Mouse (Mus musculus) embryonic facial prominence, embryonic 10.5 days (tissue): ENCODE results near the gene Trim2. TPM values are rescaled to one million over a fixed set of nuclear protein-coding genes. Genes with fewer than 3 reads are reported as not detected.
A peak's percentile ranks its signal among the peaks of the same experiment; 100 is the strongest.

ENCODE experiments used
- DNase-seq: peaks from one replicate; pipeline ENCODE4 v3.0.0-alpha.2; 2017; ENCODE audit warnings: low spot score
- H3K27ac ChIP-seq: fragments of 300-500 bp; sonication (generic); replicated peaks from 2 replicates; pipeline ENCODE4 v1.5.1; 2016; ENCODE audit warnings: mild to moderate bottlenecking
- H3K27me3 ChIP-seq: fragments of 300-500 bp; sonication (generic); replicated peaks from 2 replicates; pipeline ENCODE4 v1.6.1; 2016; ENCODE audit warnings: low read depth, mild to moderate bottlenecking; ENCODE audit not compliant: poor library complexity, severe bottlenecking
- H3K36me3 ChIP-seq: fragments of 300-500 bp; sonication (generic); replicated peaks from 2 replicates; pipeline ENCODE4 v1.6.1; 2016; ENCODE audit warnings: mild to moderate bottlenecking, moderate library complexity
- H3K4me1 ChIP-seq: fragments of 300-500 bp; sonication (generic); 2 replicates; pipeline ENCODE4 v1.6.1; 2016
- H3K4me3 ChIP-seq: fragments of 300-500 bp; sonication (generic); 2 replicates; pipeline ENCODE4 v1.5.1; 2016; ENCODE audit warnings: mild to moderate bottlenecking, moderate library complexity
- H3K9me3 ChIP-seq: fragments of 300-500 bp; sonication (generic); 2 replicates; pipeline ENCODE4 v1.6.1; 2016; ENCODE audit warnings: mild to moderate bottlenecking
- WGBS: fragments of 180-500 bp; shearing (Covaris S2); methylation state at CpG from one replicate; pipeline ENCODE4 v1.1.7; 2016; 5-methylcytosine and 5-hydroxymethylcytosine counted together
- polyA plus RNA-seq: library from polyadenylated mRNA; unstranded; fragments of >200 nt; fragmentation: Nextera tagmentation; extraction: Ambion mirVana; gene quantifications from 2 replicates; pipeline ENCODE4 v1.2.1, GENCODE M21; 2016

The Trim2 gene
- polyA plus RNA-seq, 1 experiment from 2014 or later, result 31.0 TPM

- DNase-seq, result no peak
- Histone ChIP-seq H3K4me1 (peaks cover 34% of the 10 kb centered on the region), H3K27ac (no peak overlapping the region), H3K27me3 (peaks cover 45% of the 10 kb centered on the region), H3K4me3 (no peak overlapping the region), H3K36me3 (no peaks in the 10 kb centered on the region), H3K9me3 (no peaks in the 10 kb centered on the region)
- WGBS, result 93% methylated on average over 12 of the region's 12 CpGs
These were observed 29.7 kb upstream of the Trim2 start for GRCm38 (mm10) chr3:84336342-84336741.

GRCm38 (mm10) chr3:84335421-84336073, 28.9 kb upstream of the Trim2 start:
- WGBS, result 39% methylated on average over 8 of the region's 8 CpGs
- Histone ChIP-seq H3K36me3 (no peaks in the 10 kb centered on the region), H3K9me3 (no peaks in the 10 kb centered on the region), H3K27ac (no peak overlapping the region), H3K4me3 (peak overlapping the region; percentile 42; the same call in 1 of the 2 replicates), H3K27me3 (peaks cover 45% of the 10 kb centered on the region), H3K4me1 (peaks cover 34% of the 10 kb centered on the region)
- no peak for DNase-seq

GRCm38 (mm10) chr3:84334771-84335420, 28.2 kb upstream of the Trim2 start:
- Histone ChIP-seq H3K4me3 (peak overlapping the region; percentile 42), H3K9me3 (no peaks in the 10 kb centered on the region), H3K4me1 (peaks cover 34% of the 10 kb centered on the region), H3K27me3 (peaks cover 45% of the 10 kb centered on the region), H3K36me3 (no peaks in the 10 kb centered on the region), H3K27ac (no peak overlapping the region)
- WGBS, result 10% methylated on average over 20 of the region's 20 CpGs
- DNase-seq, result peak; percentile 30

- H3K9me3 ChIP-seq, result no peaks in the 10 kb centered on the region
- no peak overlapping the region for H3K27ac ChIP-seq
- peaks cover 45% of the 10 kb centered on the region for H3K27me3 ChIP-seq
- H3K36me3 ChIP-seq, result no peaks in the 10 kb centered on the region
- peak; percentile 70 for DNase-seq
- no peak overlapping the region for H3K4me3 ChIP-seq
- peaks cover 34% of the 10 kb centered on the region for H3K4me1 ChIP-seq
- WGBS, result 48% methylated on average over 22 of the region's 22 CpGs
These were observed 27.0 kb upstream of the Trim2 start for GRCm38 (mm10) chr3:84333400-84334349.

- Histone ChIP-seq H3K27ac (no peak overlapping the region), H3K9me3 (no peaks in the 10 kb centered on the region), H3K27me3 (peaks cover 33% of the 10 kb centered on the region), H3K4me1 (peaks cover 26% of the 10 kb centered on the region), H3K4me3 (no peak overlapping the region), H3K36me3 (no peaks in the 10 kb centered on the region)
- DNase-seq, result no peak
- 80% methylated on average over 2 of the region's 2 CpGs for WGBS
These were observed 23.5 kb upstream of the Trim2 start for GRCm38 (mm10) chr3:84330210-84330609.

- no peak overlapping the region for H3K4me3 ChIP-seq
- 82% methylated on average over 12 of the region's 12 CpGs for WGBS
- H3K36me3 ChIP-seq, result no peaks in the 10 kb centered on the region
- peak overlapping the region; percentile 69 for H3K27ac ChIP-seq
- no peaks in the 10 kb centered on the region for H3K27me3 ChIP-seq
- DNase-seq, result no peak
- peaks cover 15% of the 10 kb centered on the region for H3K4me1 ChIP-seq
- no peaks in the 10 kb centered on the region for H3K9me3 ChIP-seq
These were observed 18.3 kb upstream of the Trim2 start for GRCm38 (mm10) chr3:84324967-84325441.

GRCm38 (mm10) chr3:84324478-84324877, 17.8 kb upstream of the Trim2 start:
- H3K9me3 ChIP-seq, result no peaks in the 10 kb centered on the region
- H3K4me1 ChIP-seq, result peaks cover 15% of the 10 kb centered on the region
- peak; percentile 73 for DNase-seq
- H3K36me3 ChIP-seq, result no peaks in the 10 kb centered on the region
- H3K27me3 ChIP-seq, result no peaks in the 10 kb centered on the region
- H3K27ac ChIP-seq, result peak overlapping the region; percentile 69
- WGBS, result 15% methylated on average over 3 of the region's 3 CpGs
- peak overlapping the region; percentile 19; the same call in 1 of the 2 replicates for H3K4me3 ChIP-seq

GRCm38 (mm10) chr3:84324000-84324399, 17.3 kb upstream of the Trim2 start:
- no peak for DNase-seq
- Histone ChIP-seq H3K4me3 (peak overlapping the region; percentile 19; the same call in 1 of the 2 replicates), H3K27ac (peak overlapping the region; percentile 69), H3K4me1 (peaks cover 15% of the 10 kb centered on the region), H3K9me3 (no peaks in the 10 kb centered on the region), H3K36me3 (no peaks in the 10 kb centered on the region), H3K27me3 (no peaks in the 10 kb centered on the region)
- 35% methylated on average over 6 of the region's 6 CpGs for WGBS

- Histone ChIP-seq H3K4me1 (peaks cover 16% of the 10 kb centered on the region), H3K36me3 (no peaks in the 10 kb centered on the region), H3K27ac (no peak overlapping the region), H3K4me3 (no peak overlapping the region), H3K27me3 (no peaks in the 10 kb centered on the region), H3K9me3 (no peaks in the 10 kb centered on the region)
- no peak for DNase-seq
- 90% methylated on average over 3 of the region's 3 CpGs for WGBS
These were observed 12.8 kb upstream of the Trim2 start for GRCm38 (mm10) chr3:84319504-84319903.

- Histone ChIP-seq H3K36me3 (no peaks in the 10 kb centered on the region), H3K4me1 (peaks cover 10% of the 10 kb centered on the region), H3K4me3 (no peak overlapping the region), H3K9me3 (no peaks in the 10 kb centered on the region), H3K27ac (no peak overlapping the region), H3K27me3 (no peaks in the 10 kb centered on the region)
- no peak for DNase-seq
- WGBS, result 90% methylated on average over 4 of the region's 4 CpGs
These were observed 12.2 kb upstream of the Trim2 start for GRCm38 (mm10) chr3:84318865-84319264.

GRCm38 (mm10) chr3:84314651-84315191, 8.0 kb upstream of the Trim2 start:
- peak overlapping the region; percentile 78 for H3K27ac ChIP-seq
- H3K4me3 ChIP-seq, result no peak overlapping the region
- WGBS, result 42% methylated on average over 8 of the region's 8 CpGs

More at GRCm38 (mm10) chr3:84314651-84315191, 8.0 kb upstream of the Trim2 start:
- H3K4me1 ChIP-seq, result peaks cover 11% of the 10 kb centered on the region
- H3K27me3 ChIP-seq, result peaks cover 6% of the 10 kb centered on the region; the same call in 1 of the 2 replicates
- H3K36me3 ChIP-seq, result no peaks in the 10 kb centered on the region
- peak; percentile 64 for DNase-seq
- H3K9me3 ChIP-seq, result no peaks in the 10 kb centered on the region
